Mouse (Mus musculus): Measurements from ENCODE around the gene C9. TPM values are rescaled to one million over a fixed set of nuclear protein-coding genes. Genes with fewer than 3 reads are reported as not detected.

C9 gene
- polyA plus RNA-seq, 1 experiment from 2014 or later = not detected

GRCm38 (mm10) chr15:6448892-6449291, 3.8 kb downstream of the C9 start:
- H3K36me3 ChIP-seq (ENCODE audit: control insufficient read depth, insufficient read depth, low read length) = no peaks in the 10 kb centered on the region
- H3K9ac ChIP-seq (ENCODE audit: low read length) = no peak overlapping the region
- no peaks in the 10 kb centered on the region for H3K4me1 ChIP-seq (ENCODE audit: control insufficient read depth, insufficient read depth, low read length)
- H3K9me3 ChIP-seq (ENCODE audit: control insufficient read depth, low read length) = no peaks in the 10 kb centered on the region
- DNase-seq (ENCODE audit: low spot score) (no peak), ATAC-seq (ENCODE audit: insufficient number of reproducible peaks, low FRiP score, low TSS enrichment, low read depth) (no peak)
- H3K27ac ChIP-seq (replicated peaks; ENCODE audit: low read depth, low read length) = no peak overlapping the region
- no peak overlapping the region for H3K4me2 ChIP-seq (ENCODE audit: low read depth, severe bottlenecking)
- no peaks in the 10 kb centered on the region for H3K27me3 ChIP-seq (ENCODE audit: control insufficient read depth, insufficient read depth, low read length)
- no peak overlapping the region for H3K4me3 ChIP-seq (ENCODE audit: low read depth, low read length)
- 48% methylated on average over 9 of the region's 9 CpGs for WGBS

- 74% methylated on average over 2 of the region's 2 CpGs for WGBS
- Histone ChIP-seq H3K9ac (ENCODE audit: low read length) (no peak overlapping the region), H3K9me3 (ENCODE audit: control insufficient read depth, low read length) (no peaks in the 10 kb centered on the region), H3K4me2 (ENCODE audit: low read depth, severe bottlenecking) (no peak overlapping the region), H3K27me3 (ENCODE audit: control insufficient read depth, insufficient read depth, low read length) (no peaks in the 10 kb centered on the region), H3K27ac (replicated peaks; ENCODE audit: low read depth, low read length) (no peak overlapping the region), H3K36me3 (ENCODE audit: control insufficient read depth, insufficient read depth, low read length) (no peaks in the 10 kb centered on the region), H3K4me3 (ENCODE audit: low read depth, low read length) (no peak overlapping the region), H3K4me1 (ENCODE audit: control insufficient read depth, insufficient read depth, low read length) (no peaks in the 10 kb centered on the region)
- no peak for ATAC-seq (ENCODE audit: insufficient number of reproducible peaks, low FRiP score, low TSS enrichment, low read depth)
- no peak for DNase-seq (ENCODE audit: low spot score)
These were observed 9.3 kb downstream of the C9 start for GRCm38 (mm10) chr15:6454461-6454860.

- DNase-seq (ENCODE audit: low spot score) (no peak), ATAC-seq (ENCODE audit: insufficient number of reproducible peaks, low FRiP score, low TSS enrichment, low read depth) (no peak)
- Histone ChIP-seq H3K4me3 (ENCODE audit: low read depth, low read length) (no peak overlapping the region), H3K9ac (ENCODE audit: low read length) (no peak overlapping the region), H3K27ac (replicated peaks; ENCODE audit: low read depth, low read length) (no peak overlapping the region), H3K27me3 (ENCODE audit: control insufficient read depth, insufficient read depth, low read length) (no peaks in the 10 kb centered on the region), H3K4me2 (ENCODE audit: low read depth, severe bottlenecking) (no peak overlapping the region), H3K4me1 (ENCODE audit: control insufficient read depth, insufficient read depth, low read length) (no peaks in the 10 kb centered on the region), H3K9me3 (ENCODE audit: control insufficient read depth, low read length) (no peaks in the 10 kb centered on the region), H3K36me3 (ENCODE audit: control insufficient read depth, insufficient read depth, low read length) (no peaks in the 10 kb centered on the region)
- WGBS = 78% methylated on average over 8 of the region's 8 CpGs
These were observed 16.3 kb downstream of the C9 start for GRCm38 (mm10) chr15:6461381-6461780.

GRCm38 (mm10) chr15:6463361-6463923, 18.3 kb downstream of the C9 start:
- H3K27me3 ChIP-seq (ENCODE audit: control insufficient read depth, insufficient read depth, low read length) = no peaks in the 10 kb centered on the region
- H3K4me3 ChIP-seq (ENCODE audit: low read depth, low read length) = no peak overlapping the region
- H3K36me3 ChIP-seq (ENCODE audit: control insufficient read depth, insufficient read depth, low read length) = no peaks in the 10 kb centered on the region
- no peak overlapping the region for H3K4me2 ChIP-seq (ENCODE audit: low read depth, severe bottlenecking)
- H3K9me3 ChIP-seq (ENCODE audit: control insufficient read depth, low read length) = no peaks in the 10 kb centered on the region
- H3K27ac ChIP-seq (replicated peaks; ENCODE audit: low read depth, low read length) = no peak overlapping the region
- no peak overlapping the region for H3K9ac ChIP-seq (ENCODE audit: low read length)
- DNase-seq (ENCODE audit: low spot score) (no peak), ATAC-seq (ENCODE audit: insufficient number of reproducible peaks, low FRiP score, low TSS enrichment, low read depth) (no peak)
- 60% methylated on average over 3 of the region's 3 CpGs for whole genome bisulfite sequencing
- H3K4me1 ChIP-seq (ENCODE audit: control insufficient read depth, insufficient read depth, low read length) = no peaks in the 10 kb centered on the region

GRCm38 (mm10) chr15:6466995-6467394, 21.9 kb downstream of the C9 start:
- no peak for DNase-seq (ENCODE audit: low spot score)
- WGBS = 43% methylated on average over 10 of the region's 10 CpGs
- no peak overlapping the region for H3K4me2 ChIP-seq (ENCODE audit: low read depth, severe bottlenecking)

GRCm38 (mm10) chr15:6468845-6469244, 23.7 kb downstream of the C9 start:
- H3K27me3 ChIP-seq (ENCODE audit: control insufficient read depth, insufficient read depth, low read length) = no peaks in the 10 kb centered on the region
- H3K27ac ChIP-seq (replicated peaks; ENCODE audit: low read depth, low read length) = no peak overlapping the region
- H3K4me3 ChIP-seq (ENCODE audit: low read depth, low read length) = no peak overlapping the region
- no peaks in the 10 kb centered on the region for H3K36me3 ChIP-seq (ENCODE audit: control insufficient read depth, insufficient read depth, low read length)
- H3K4me2 ChIP-seq (ENCODE audit: low read depth, severe bottlenecking) = no peak overlapping the region
- H3K9ac ChIP-seq (ENCODE audit: low read length) = no peak overlapping the region
- 92% methylated on average over 1 of the region's 1 CpGs for WGBS
- ATAC-seq (ENCODE audit: insufficient number of reproducible peaks, low FRiP score, low TSS enrichment, low read depth) = no peak
- H3K4me1 ChIP-seq (ENCODE audit: control insufficient read depth, insufficient read depth, low read length) = no peaks in the 10 kb centered on the region
- no peaks in the 10 kb centered on the region for H3K9me3 ChIP-seq (ENCODE audit: control insufficient read depth, low read length)
- no peak for DNase-seq (ENCODE audit: low spot score)

More at GRCm38 (mm10) chr15:6466995-6467394, 21.9 kb downstream of the C9 start:
- Histone ChIP-seq H3K27ac (replicated peaks; ENCODE audit: low read depth, low read length) (no peak overlapping the region), H3K4me1 (ENCODE audit: control insufficient read depth, insufficient read depth, low read length) (no peaks in the 10 kb centered on the region), H3K27me3 (ENCODE audit: control insufficient read depth, insufficient read depth, low read length) (no peaks in the 10 kb centered on the region), H3K4me3 (ENCODE audit: low read depth, low read length) (no peak overlapping the region), H3K9ac (ENCODE audit: low read length) (no peak overlapping the region), H3K9me3 (ENCODE audit: control insufficient read depth, low read length) (no peaks in the 10 kb centered on the region), H3K36me3 (ENCODE audit: control insufficient read depth, insufficient read depth, low read length) (no peaks in the 10 kb centered on the region)
- no peak for ATAC-seq (ENCODE audit: insufficient number of reproducible peaks, low FRiP score, low TSS enrichment, low read depth)

GRCm38 (mm10) chr15:6469384-6469783, 24.3 kb downstream of the C9 start:
- no peak overlapping the region for H3K4me2 ChIP-seq (ENCODE audit: low read depth, severe bottlenecking)
- no peaks in the 10 kb centered on the region for H3K27me3 ChIP-seq (ENCODE audit: control insufficient read depth, insufficient read depth, low read length)
- no peaks in the 10 kb centered on the region for H3K4me1 ChIP-seq (ENCODE audit: control insufficient read depth, insufficient read depth, low read length)
- no peaks in the 10 kb centered on the region for H3K9me3 ChIP-seq (ENCODE audit: control insufficient read depth, low read length)
- no peak overlapping the region for H3K4me3 ChIP-seq (ENCODE audit: low read depth, low read length)
- no peak for DNase-seq (ENCODE audit: low spot score)
- 82% methylated on average over 3 of the region's 3 CpGs for WGBS
- H3K27ac ChIP-seq (replicated peaks; ENCODE audit: low read depth, low read length) = no peak overlapping the region
- no peak for ATAC-seq (ENCODE audit: insufficient number of reproducible peaks, low FRiP score, low TSS enrichment, low read depth)
- H3K9ac ChIP-seq (ENCODE audit: low read length) = no peak overlapping the region
- H3K36me3 ChIP-seq (ENCODE audit: control insufficient read depth, insufficient read depth, low read length) = no peaks in the 10 kb centered on the region

GRCm38 (mm10) chr15:6483561-6483960, 38.4 kb downstream of the C9 start:
- no peaks in the 10 kb centered on the region for H3K27me3 ChIP-seq (ENCODE audit: control insufficient read depth, insufficient read depth, low read length)
- 77% methylated on average over 3 of the region's 3 CpGs for WGBS
- H3K36me3 ChIP-seq (ENCODE audit: control insufficient read depth, insufficient read depth, low read length) = no peaks in the 10 kb centered on the region
- H3K9ac ChIP-seq (ENCODE audit: low read length) = no peak overlapping the region
- H3K4me2 ChIP-seq (ENCODE audit: low read depth, severe bottlenecking) = no peak overlapping the region
- H3K4me1 ChIP-seq (ENCODE audit: control insufficient read depth, insufficient read depth, low read length) = no peaks in the 10 kb centered on the region
- no peak for ATAC-seq (ENCODE audit: insufficient number of reproducible peaks, low FRiP score, low TSS enrichment, low read depth)
- no peak for DNase-seq (ENCODE audit: low spot score)
- no peaks in the 10 kb centered on the region for H3K9me3 ChIP-seq (ENCODE audit: control insufficient read depth, low read length)
- no peak overlapping the region for H3K27ac ChIP-seq (replicated peaks; ENCODE audit: low read depth, low read length)
- H3K4me3 ChIP-seq (ENCODE audit: low read depth, low read length) = no peak overlapping the region

- no peak overlapping the region for H3K4me3 ChIP-seq (ENCODE audit: low read depth, low read length)
- H3K4me1 ChIP-seq (ENCODE audit: control insufficient read depth, insufficient read depth, low read length) = no peaks in the 10 kb centered on the region
- no peak overlapping the region for H3K4me2 ChIP-seq (ENCODE audit: low read depth, severe bottlenecking)
- no peaks in the 10 kb centered on the region for H3K9me3 ChIP-seq (ENCODE audit: control insufficient read depth, low read length)
- no peak overlapping the region for H3K27ac ChIP-seq (replicated peaks; ENCODE audit: low read depth, low read length)
- no peaks in the 10 kb centered on the region for H3K36me3 ChIP-seq (ENCODE audit: control insufficient read depth, insufficient read depth, low read length)
- H3K27me3 ChIP-seq (ENCODE audit: control insufficient read depth, insufficient read depth, low read length) = no peaks in the 10 kb centered on the region
- no peak for ATAC-seq (ENCODE audit: insufficient number of reproducible peaks, low FRiP score, low TSS enrichment, low read depth)
- DNase-seq (ENCODE audit: low spot score) = no peak
- WGBS = 93% methylated on average over 2 of the region's 2 CpGs
- H3K9ac ChIP-seq (ENCODE audit: low read length) = no peak overlapping the region
These were observed 47.3 kb downstream of the C9 start for GRCm38 (mm10) chr15:6492386-6492785.

All from limb, embryonic 11.5 days (tissue).